Mouse (Mus musculus) E14TG2a.4 (cell line): ENCODE measurements around the gene Msx2.

Source experiments
- H3K27me3 ChIP-seq: 2 replicates; pipeline ENCODE4 v1.6.1; 2014; ENCODE audit warnings: low read length, control low read depth; ENCODE audit not compliant: insufficient read depth
- H3K36me3 ChIP-seq: 2 replicates; pipeline ENCODE4 v1.6.1; 2014; ENCODE audit warnings: low read length, control low read depth; ENCODE audit not compliant: insufficient read depth
- H3K4me1 ChIP-seq: replicated peaks from 2 replicates; pipeline ENCODE4 v1.6.1; 2014; ENCODE audit warnings: low read depth, low read length, control low read depth
- H3K4me3 ChIP-seq: replicated peaks from 2 replicates; pipeline ENCODE4 v1.5.1; 2014; ENCODE audit warnings: mild to moderate bottlenecking, low read length
- H3K9me3 ChIP-seq: 2 replicates; pipeline ENCODE4 v1.6.1; 2014; ENCODE audit warnings: low read length, control low read depth
- CTCF ChIP-seq: conservative IDR thresholded peaks from 2 replicates; pipeline ENCODE4 v1.5.1; 2014; ENCODE audit warnings: low read length
- NANOG ChIP-seq: IDR thresholded peaks from 2 replicates; pipeline ENCODE4 v1.6.1; 2014; ENCODE audit warnings: borderline replicate concordance, low read length, mixed read lengths
- POU5F1 ChIP-seq: IDR thresholded peaks from 2 replicates; pipeline ENCODE4 v1.6.1; 2014; ENCODE audit warnings: low read length, borderline replicate concordance

Gene Msx2

GRCm38 (mm10) chr13:53472614-53473124 is at the start of gene Msx2:
Gene Msx2, minus strand, starts transcription at chr13:53473074.
- no peak for TF ChIP-seq NANOG
- TF ChIP-seq POU5F1: no peak
- no peak for TF ChIP-seq CTCF
- Histone ChIP-seq H3K4me1 (peaks cover 64% of the 10 kb centered on the region), H3K27me3 (peaks cover 91% of the 10 kb centered on the region), H3K4me3 (peak within 1 kb of the TSS; percentile 79), H3K36me3 (no peaks in the 10 kb centered on the region), H3K9me3 (no peaks in the 10 kb centered on the region)

GRCm38 (mm10) chr13:53521468-53521867 is 48.6 kb upstream of the Msx2 start:
- H3K36me3 ChIP-seq: no peaks in the 10 kb centered on the region
- peaks cover under 1% of the 10 kb centered on the region for H3K9me3 ChIP-seq
- TF ChIP-seq NANOG (no peak), CTCF (no peak), POU5F1 (no peak)
- peaks cover 31% of the 10 kb centered on the region for H3K27me3 ChIP-seq
- H3K4me1 ChIP-seq: peaks cover 7% of the 10 kb centered on the region; the same call in 1 of the 2 replicates
- no peak overlapping the region for H3K4me3 ChIP-seq

GRCm38 (mm10) chr13:53520343-53520937 is 47.6 kb upstream of the Msx2 start:
- TF ChIP-seq NANOG: no peak
- TF ChIP-seq CTCF: no peak
- no peak for TF ChIP-seq POU5F1
- peaks cover 31% of the 10 kb centered on the region for H3K27me3 ChIP-seq
- H3K4me1 ChIP-seq: peaks cover 7% of the 10 kb centered on the region; the same call in 1 of the 2 replicates
- no peaks in the 10 kb centered on the region for H3K36me3 ChIP-seq
- H3K9me3 ChIP-seq: peaks cover 11% of the 10 kb centered on the region
- no peak overlapping the region for H3K4me3 ChIP-seq

- Histone ChIP-seq H3K27me3 (peaks cover 30% of the 10 kb centered on the region), H3K36me3 (no peaks in the 10 kb centered on the region), H3K4me3 (no peak overlapping the region), H3K4me1 (peaks cover 7% of the 10 kb centered on the region; the same call in 1 of the 2 replicates), H3K9me3 (peaks cover 18% of the 10 kb centered on the region)
- TF ChIP-seq NANOG (no peak), CTCF (no peak), POU5F1 (no peak)
Observed at GRCm38 (mm10) chr13:53519727-53520126, 46.9 kb upstream of the Msx2 start.

- Histone ChIP-seq H3K4me3 (no peak overlapping the region), H3K36me3 (no peaks in the 10 kb centered on the region), H3K4me1 (peaks cover 7% of the 10 kb centered on the region; the same call in 1 of the 2 replicates), H3K9me3 (peaks cover 31% of the 10 kb centered on the region), H3K27me3 (peaks cover 23% of the 10 kb centered on the region)
- TF ChIP-seq POU5F1: no peak
- no peak for TF ChIP-seq CTCF
- TF ChIP-seq NANOG: no peak
Observed at GRCm38 (mm10) chr13:53518306-53518705, 45.4 kb upstream of the Msx2 start.

GRCm38 (mm10) chr13:53514574-53514973 is 41.7 kb upstream of the Msx2 start:
- H3K9me3 ChIP-seq: peaks cover 34% of the 10 kb centered on the region
- peaks cover 4% of the 10 kb centered on the region for H3K4me1 ChIP-seq
- TF ChIP-seq NANOG: no peak
- TF ChIP-seq POU5F1: no peak
- TF ChIP-seq CTCF: no peak
- no peaks in the 10 kb centered on the region for H3K36me3 ChIP-seq
- H3K27me3 ChIP-seq: no peaks in the 10 kb centered on the region
- no peak overlapping the region for H3K4me3 ChIP-seq

GRCm38 (mm10) chr13:53511366-53511765 is 38.5 kb upstream of the Msx2 start:
- H3K36me3 ChIP-seq: no peaks in the 10 kb centered on the region
- peaks cover 32% of the 10 kb centered on the region for H3K9me3 ChIP-seq
- H3K4me1 ChIP-seq: peaks cover 4% of the 10 kb centered on the region
- TF ChIP-seq CTCF: no peak
- no peak for TF ChIP-seq POU5F1
- no peak for TF ChIP-seq NANOG
- H3K27me3 ChIP-seq: peaks cover 4% of the 10 kb centered on the region; the same call in 1 of the 2 replicates
- H3K4me3 ChIP-seq: no peak overlapping the region

- H3K4me1 ChIP-seq: peaks cover 9% of the 10 kb centered on the region; the same call in 1 of the 2 replicates
- H3K4me3 ChIP-seq: no peak overlapping the region
- TF ChIP-seq POU5F1 (no peak), CTCF (no peak), NANOG (no peak)
- no peaks in the 10 kb centered on the region for H3K36me3 ChIP-seq
- no peaks in the 10 kb centered on the region for H3K9me3 ChIP-seq
- H3K27me3 ChIP-seq: peaks cover 38% of the 10 kb centered on the region
Observed at GRCm38 (mm10) chr13:53502406-53502805, 29.5 kb upstream of the Msx2 start.
